Mouse (Mus musculus): ENCODE data around the gene Gm2431. TPM values are rescaled to one million over a fixed set of nuclear protein-coding genes. Genes with fewer than 3 reads are reported as not detected.
A peak's percentile ranks its signal among the peaks of the same experiment; 100 is the strongest.
"Not testable (repeated sequence)": the region's sequence is repeated elsewhere in the genome, so short reads cannot be mapped to it uniquely, and the experiment has no call there.

Gene Gm2431
- not detected in 2 replicates for polyA plus RNA-seq (2012)

DNA sequence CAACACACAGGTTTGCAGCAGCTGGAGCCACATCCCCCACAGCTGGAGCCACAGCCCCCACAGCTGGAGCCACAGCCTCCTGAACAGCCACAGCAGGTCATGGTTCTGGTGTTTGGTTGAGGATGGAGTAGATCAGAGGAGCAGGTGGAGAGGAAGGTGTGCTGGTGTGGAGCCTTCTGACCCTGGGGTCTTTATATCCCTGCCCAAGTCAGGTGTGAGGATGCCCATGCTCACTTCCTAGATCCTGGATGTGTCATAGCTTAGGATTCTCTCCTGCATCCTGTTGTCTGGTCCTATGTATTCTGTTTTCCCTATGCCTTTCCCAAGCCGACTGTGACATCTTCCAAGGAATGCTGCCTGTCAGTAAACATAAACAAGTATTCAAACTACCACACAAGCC lies at the start of gene Gm2431:
Gene Gm2431, minus strand, starts transcription at position 101 of the 400 bp plus-strand sequence.
- not testable (repeated sequence) for H3K27me3 ChIP-seq (ENCODE audit: control insufficient read depth); H3K36me3 ChIP-seq (ENCODE audit: control insufficient read depth); H3K4me3 ChIP-seq (replicated peaks); H3K4me1 ChIP-seq (ENCODE audit: control insufficient read depth); H3K9me3 ChIP-seq (ENCODE audit: control insufficient read depth, low read length)

- H3K27me3 ChIP-seq (ENCODE audit: control insufficient read depth), result peaks cover 23% of the 10 kb centered on the region
- H3K4me1 ChIP-seq (ENCODE audit: control insufficient read depth); H3K36me3 ChIP-seq (ENCODE audit: control insufficient read depth); H3K4me3 ChIP-seq (replicated peaks); H3K9me3 ChIP-seq (ENCODE audit: control insufficient read depth, low read length): not testable (repeated sequence)
These were observed 45.8 kb upstream of the Gm2431 start for GRCm38 (mm10) chr7:142303929-142304328.

DNA sequence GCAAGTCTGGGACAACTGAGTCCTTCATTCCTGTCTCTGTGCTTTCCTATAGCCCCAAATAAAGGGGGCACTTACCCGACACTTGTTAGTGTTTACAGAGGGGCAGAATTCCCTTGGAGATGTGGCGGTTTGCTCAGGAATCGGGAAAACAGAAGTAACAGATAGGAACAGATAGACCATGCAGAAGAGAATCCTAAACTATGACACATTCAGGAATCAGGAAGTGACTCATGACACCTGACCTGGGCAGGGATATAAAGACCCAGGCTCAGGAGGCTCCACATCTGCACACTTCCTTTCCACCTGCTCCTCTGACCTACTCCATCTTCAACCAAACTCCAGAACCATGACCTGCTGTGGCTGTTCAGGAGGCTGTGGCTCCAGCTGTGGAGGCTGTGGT lies 45.1 kb upstream of the Gm2431 start, which contains the start of gene Krtap5-4:
Gene Krtap5-4, plus strand, starts transcription at position 301 of the 400 bp plus-strand sequence.
- no peaks in the 10 kb centered on the region for H3K9me3 ChIP-seq (ENCODE audit: control insufficient read depth, low read length)
- peaks cover 23% of the 10 kb centered on the region for H3K27me3 ChIP-seq (ENCODE audit: control insufficient read depth)
- H3K4me1 ChIP-seq (ENCODE audit: control insufficient read depth), result no peaks in the 10 kb centered on the region
- no peak within 1 kb of the TSS for H3K4me3 ChIP-seq (replicated peaks)
- no peak for TF ChIP-seq TAL1 (IDR thresholded peaks at IDR 0.05; ENCODE audit: low read length)
- TF ChIP-seq GATA1 (IDR thresholded peaks at IDR 0.05; ENCODE audit: low read length), result no peak
- no peaks in the 10 kb centered on the region for H3K36me3 ChIP-seq (ENCODE audit: control insufficient read depth)

DNA sequence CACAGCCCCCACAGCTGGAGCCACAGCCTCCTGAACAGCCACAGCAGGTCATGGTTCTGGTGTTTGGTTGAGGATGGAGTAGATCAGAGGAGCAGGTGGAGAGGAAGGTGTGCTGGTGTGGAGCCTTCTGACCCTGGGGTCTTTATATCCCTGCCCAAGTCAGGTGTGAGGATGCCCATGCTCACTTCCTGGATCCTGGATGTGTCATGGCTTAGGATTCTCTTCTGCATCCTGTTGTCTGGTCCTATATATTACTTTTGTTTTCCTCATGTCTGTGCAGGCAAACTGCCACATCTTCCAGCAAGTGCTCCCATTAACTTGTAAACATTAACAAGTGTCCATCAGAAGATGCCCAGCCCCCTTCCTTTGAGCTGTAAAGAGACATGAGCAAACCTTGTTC lies 38.9 kb upstream of the Gm2431 start, which contains the start of gene Krtap5-1:
Gene Krtap5-1, minus strand, starts transcription at position 101 of the 400 bp plus-strand sequence.
- not testable (repeated sequence) for H3K4me3 ChIP-seq (replicated peaks); H3K4me1 ChIP-seq (ENCODE audit: control insufficient read depth); H3K27me3 ChIP-seq (ENCODE audit: control insufficient read depth); H3K36me3 ChIP-seq (ENCODE audit: control insufficient read depth); H3K9me3 ChIP-seq (ENCODE audit: control insufficient read depth, low read length)

DNA sequence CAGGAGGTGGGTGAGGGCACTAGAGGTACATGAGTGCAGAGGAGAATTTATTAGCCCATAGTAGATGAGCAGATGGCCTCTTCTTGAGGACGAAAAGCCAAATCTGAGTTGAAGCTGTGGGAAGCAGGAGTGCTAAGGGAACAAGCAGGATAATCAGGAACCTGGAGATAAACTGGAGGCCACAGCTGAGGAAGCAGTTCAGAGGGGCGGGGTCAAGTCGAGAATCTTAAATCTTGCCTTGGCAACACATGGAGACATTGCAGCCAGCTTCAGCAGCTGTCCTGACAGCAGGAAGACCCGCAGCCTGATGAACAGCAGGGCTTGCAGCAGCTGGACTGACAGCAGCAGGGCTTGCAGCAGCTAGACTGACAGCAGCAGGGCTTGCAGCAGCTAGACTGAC lies 38.0 kb upstream of the Gm2431 start:
- H3K9me3 ChIP-seq (ENCODE audit: control insufficient read depth, low read length); H3K4me3 ChIP-seq (replicated peaks); H3K4me1 ChIP-seq (ENCODE audit: control insufficient read depth); H3K36me3 ChIP-seq (ENCODE audit: control insufficient read depth); H3K27me3 ChIP-seq (ENCODE audit: control insufficient read depth): not testable (repeated sequence)

DNA sequence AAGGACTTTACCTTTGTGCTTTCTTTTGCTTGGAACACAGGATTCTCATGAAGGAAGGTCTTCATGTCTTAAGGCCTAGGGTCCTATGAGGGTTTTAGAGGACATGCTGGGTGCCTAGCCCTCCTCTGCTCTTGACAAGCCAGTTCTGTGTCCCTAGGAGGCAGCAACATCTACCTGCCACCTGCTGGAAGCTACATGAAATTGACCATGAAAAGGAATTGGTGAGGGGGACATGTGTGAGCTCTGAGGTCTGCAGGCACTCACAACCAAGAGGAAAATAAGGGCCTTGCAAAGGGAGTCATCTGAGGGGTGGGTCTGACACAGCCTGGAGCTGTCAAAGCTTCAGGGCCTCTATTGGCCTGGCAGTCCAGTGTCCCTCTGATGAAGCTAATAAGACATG lies 37.3 kb upstream of the Gm2431 start:
- no peaks in the 10 kb centered on the region for H3K4me1 ChIP-seq (ENCODE audit: control insufficient read depth)
- TF ChIP-seq TAL1 (IDR thresholded peaks at IDR 0.05; ENCODE audit: low read length) (no peak), GATA1 (IDR thresholded peaks at IDR 0.05; ENCODE audit: low read length) (no peak)
- H3K36me3 ChIP-seq (ENCODE audit: control insufficient read depth), result no peaks in the 10 kb centered on the region
- peaks cover 2% of the 10 kb centered on the region for H3K27me3 ChIP-seq (ENCODE audit: control insufficient read depth)
- H3K4me3 ChIP-seq (replicated peaks), result no peak overlapping the region
- no peaks in the 10 kb centered on the region for H3K9me3 ChIP-seq (ENCODE audit: control insufficient read depth, low read length)

DNA sequence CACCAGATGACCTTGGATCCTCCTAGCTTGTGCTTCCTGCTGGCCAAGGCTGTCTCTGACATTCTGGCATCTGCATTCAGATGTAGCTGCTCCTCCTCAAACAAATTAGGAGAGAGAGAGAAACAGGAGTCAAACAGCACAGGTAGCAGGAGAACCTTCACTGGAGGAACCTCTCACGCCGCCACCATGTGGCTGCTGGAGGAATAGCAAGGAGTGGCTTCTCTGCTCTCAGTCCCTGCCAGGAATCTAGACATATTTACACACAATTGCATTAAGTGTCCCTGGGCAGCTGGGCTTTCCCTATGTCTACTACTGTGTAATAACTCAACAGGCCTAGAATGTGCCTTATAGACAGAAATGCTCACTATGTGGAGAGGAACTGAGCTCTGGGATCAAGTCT lies 35.7 kb upstream of the Gm2431 start:
- H3K4me3 ChIP-seq (replicated peaks); H3K27me3 ChIP-seq (ENCODE audit: control insufficient read depth); H3K36me3 ChIP-seq (ENCODE audit: control insufficient read depth); H3K9me3 ChIP-seq (ENCODE audit: control insufficient read depth, low read length); H3K4me1 ChIP-seq (ENCODE audit: control insufficient read depth): not testable (repeated sequence)

DNA sequence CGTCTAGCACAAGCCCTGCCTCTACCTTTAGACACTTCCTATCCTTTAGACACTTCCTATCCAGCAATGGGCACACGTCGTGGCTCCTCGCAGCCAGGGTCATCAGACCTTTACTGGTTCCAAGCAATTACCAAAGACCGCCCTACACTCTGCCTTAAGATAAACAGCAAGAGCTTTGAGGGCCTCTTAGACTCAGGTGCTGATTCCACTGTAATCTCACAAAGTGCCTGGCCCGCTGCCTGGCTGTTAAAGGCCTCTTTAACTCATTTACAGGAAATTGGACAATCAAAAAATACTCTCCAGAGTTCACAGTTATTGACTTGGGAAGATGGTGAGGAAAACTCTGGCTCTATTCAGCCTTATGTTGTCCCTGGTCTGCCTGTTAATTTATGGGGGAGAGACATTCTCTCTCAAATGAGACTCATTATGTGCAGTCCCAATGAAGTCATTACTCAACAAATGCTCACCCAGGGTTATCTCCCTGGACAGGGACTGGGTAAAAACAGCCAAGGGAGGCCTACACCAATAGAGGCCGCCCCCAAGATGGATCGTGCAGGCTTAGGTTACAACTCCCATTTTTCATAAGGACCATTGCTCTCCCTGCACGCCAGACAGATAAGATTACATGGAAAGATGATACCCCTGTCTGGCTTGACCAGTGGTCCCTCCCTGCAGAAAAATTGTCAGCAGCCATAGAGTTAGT lies 27.9 kb upstream of the Gm2431 start:
- H3K4me1 ChIP-seq (ENCODE audit: control insufficient read depth); H3K36me3 ChIP-seq (ENCODE audit: control insufficient read depth); H3K9me3 ChIP-seq (ENCODE audit: control insufficient read depth, low read length); H3K4me3 ChIP-seq (replicated peaks): not testable (repeated sequence)
- peaks cover 40% of the 10 kb centered on the region for H3K27me3 ChIP-seq (ENCODE audit: control insufficient read depth)

GRCm38 (mm10) chr7:142285130-142285835 lies 27.1 kb upstream of the Gm2431 start:
- H3K9me3 ChIP-seq (ENCODE audit: control insufficient read depth, low read length), result no peaks in the 10 kb centered on the region
- peaks cover 42% of the 10 kb centered on the region for H3K27me3 ChIP-seq (ENCODE audit: control insufficient read depth)
- H3K4me1 ChIP-seq (ENCODE audit: control insufficient read depth), result peaks cover 1% of the 10 kb centered on the region; the same call in 1 of the 2 replicates
- no peak overlapping the region for H3K4me3 ChIP-seq (replicated peaks)
- TF ChIP-seq TAL1 (IDR thresholded peaks at IDR 0.05; ENCODE audit: low read length) (no peak), GATA1 (IDR thresholded peaks at IDR 0.05; ENCODE audit: low read length) (no peak)
- no peaks in the 10 kb centered on the region for H3K36me3 ChIP-seq (ENCODE audit: control insufficient read depth)

DNA sequence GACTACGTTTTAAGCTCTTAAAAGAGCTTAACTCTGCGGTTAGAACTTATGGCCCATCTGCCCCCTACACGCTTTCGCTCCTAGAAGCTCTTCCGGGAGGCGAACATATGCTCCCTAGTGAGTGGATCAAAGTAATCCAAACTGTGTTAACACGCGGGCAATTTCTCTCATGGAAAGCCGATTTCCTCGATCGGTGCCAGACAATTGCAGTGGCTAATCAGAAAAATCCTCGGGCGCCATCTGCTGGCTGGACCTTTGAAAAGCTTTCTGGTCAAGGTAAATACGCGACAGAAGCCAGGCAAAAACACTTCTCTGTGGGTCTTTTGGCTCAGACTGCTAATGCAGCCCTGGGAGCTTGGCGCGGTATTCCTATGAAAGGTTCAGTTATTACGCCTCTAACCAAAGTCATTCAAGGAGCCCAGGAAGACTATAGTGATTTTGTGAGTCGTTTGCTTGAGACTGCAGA lies 26.5 kb upstream of the Gm2431 start:
- H3K9me3 ChIP-seq (ENCODE audit: control insufficient read depth, low read length), result no peaks in the 10 kb centered on the region
- no peaks in the 10 kb centered on the region for H3K36me3 ChIP-seq (ENCODE audit: control insufficient read depth)
- peaks cover 48% of the 10 kb centered on the region for H3K27me3 ChIP-seq (ENCODE audit: control insufficient read depth)
- H3K4me3 ChIP-seq (replicated peaks), result peak overlapping the region; percentile 54
- no peak for TF ChIP-seq TAL1 (IDR thresholded peaks at IDR 0.05; ENCODE audit: low read length)
- no peak for TF ChIP-seq GATA1 (IDR thresholded peaks at IDR 0.05; ENCODE audit: low read length)
- peaks cover 1% of the 10 kb centered on the region; the same call in 1 of the 2 replicates for H3K4me1 ChIP-seq (ENCODE audit: control insufficient read depth)
